Mouse (Mus musculus) limb, embryonic 13.5 days (tissue): ENCODE measurements around the gene Rnf19b. TPM values are rescaled to one million over a fixed set of nuclear protein-coding genes. Genes with fewer than 3 reads are reported as not detected.

Source experiments
- ATAC-seq: fragments of 200-750 bp; cut with Nextera tagmentation; 2 replicates; pipeline ENCODE4 v1.8.0; 2017; ENCODE audit warnings: low read depth, moderate number of reproducible peaks, moderate TSS enrichment; ENCODE audit not compliant: low FRiP score
- H3K27ac ChIP-seq: fragments of 300-500 bp; sonication (generic); 2 replicates; pipeline ENCODE4 v1.5.1; 2015; ENCODE audit warnings: inconsistent platforms, mild to moderate bottlenecking, moderate library complexity
- H3K27me3 ChIP-seq: fragments of 300-500 bp; sonication (generic); 2 replicates; pipeline ENCODE4 v1.6.1; 2015; ENCODE audit warnings: mild to moderate bottlenecking, inconsistent platforms
- H3K36me3 ChIP-seq: fragments of 300-500 bp; sonication (generic); 2 replicates; pipeline ENCODE4 v1.6.1; 2015; ENCODE audit warnings: inconsistent platforms, mild to moderate bottlenecking, moderate library complexity
- H3K4me1 ChIP-seq: fragments of 300-500 bp; sonication (generic); 2 replicates; pipeline ENCODE4 v1.6.1; 2015; ENCODE audit warnings: inconsistent platforms
- H3K4me2 ChIP-seq: fragments of 300-500 bp; sonication (generic); replicated peaks from 2 replicates; pipeline ENCODE4 v1.6.1; 2015; ENCODE audit warnings: inconsistent platforms, mild to moderate bottlenecking, moderate library complexity
- H3K4me3 ChIP-seq: fragments of 300-500 bp; sonication (generic); 2 replicates; pipeline ENCODE4 v1.5.1; 2015; ENCODE audit warnings: moderate library complexity, mild to moderate bottlenecking, inconsistent platforms
- H3K9ac ChIP-seq: fragments of 300-500 bp; sonication (generic); 2 replicates; pipeline ENCODE4 v1.6.1; 2015; ENCODE audit warnings: mild to moderate bottlenecking, inconsistent platforms
- H3K9me3 ChIP-seq: fragments of 300-500 bp; sonication (generic); 2 replicates; pipeline ENCODE4 v1.6.1; 2016; ENCODE audit warnings: inconsistent platforms
- WGBS: fragments of 180-500 bp; shearing (Covaris S2); methylation state at CpG from one replicate; pipeline ENCODE4 v1.1.7; 2015; 5-methylcytosine and 5-hydroxymethylcytosine counted together
- polyA plus RNA-seq: library from polyadenylated mRNA; unstranded; fragments of >200 nt; fragmentation: Nextera tagmentation; extraction: Ambion mirVana; gene quantifications from 2 replicates; pipeline ENCODE4 v1.2.1, GENCODE M21; 2015

Rnf19b gene
- polyA plus RNA-seq = 8.5 and 10.2 TPM in 2 replicates

DNA sequence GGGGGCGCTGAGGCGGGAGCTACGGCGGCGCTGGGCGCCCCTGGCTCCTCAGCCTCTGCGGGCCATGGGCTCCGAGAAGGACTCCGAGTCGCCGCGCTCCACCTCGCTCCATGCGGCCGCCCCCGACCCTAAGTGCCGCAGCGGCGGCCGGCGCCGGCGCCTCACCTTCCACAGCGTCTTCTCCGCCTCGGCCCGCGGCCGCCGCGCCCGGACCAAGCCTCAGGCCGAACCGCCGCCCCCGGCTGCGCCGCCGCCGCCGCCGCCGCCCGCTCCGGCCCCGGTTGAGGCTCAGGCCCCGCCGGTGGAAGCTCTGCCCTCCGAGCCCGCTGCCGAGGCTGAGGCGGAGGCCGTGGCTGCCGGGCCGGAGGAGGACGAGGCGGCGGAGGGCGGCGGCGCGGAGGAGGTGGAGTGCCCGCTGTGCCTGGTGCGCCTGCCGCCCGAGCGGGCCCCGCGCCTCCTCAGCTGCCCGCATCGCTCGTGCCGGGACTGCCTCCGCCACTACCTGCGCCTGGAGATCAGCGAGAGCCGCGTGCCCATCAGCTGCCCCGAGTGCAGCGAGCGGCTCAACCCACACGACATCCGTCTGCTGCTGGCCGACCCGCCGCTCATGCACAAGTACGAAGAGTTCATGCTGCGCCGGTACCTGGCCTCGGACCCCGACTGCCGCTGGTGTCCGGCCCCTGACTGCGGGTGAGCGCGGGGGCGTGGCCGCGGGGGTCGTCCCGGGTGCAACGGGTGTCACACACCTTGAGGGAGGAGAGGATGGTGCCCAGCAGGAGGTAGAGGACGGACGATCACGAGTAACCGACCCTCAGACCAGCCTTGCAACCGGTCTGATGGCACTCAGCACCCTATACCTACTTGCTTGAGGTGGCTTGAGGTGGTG is at the start of gene Rnf19b:
Gene Rnf19b, plus strand, starts transcription at position 65 of the 886 bp plus-strand sequence.
- no peaks in the 10 kb centered on the region for H3K27me3 ChIP-seq
- H3K4me1 ChIP-seq = peaks cover 10% of the 10 kb centered on the region
- ATAC-seq = peak; percentile 46
- H3K36me3 ChIP-seq = no peaks in the 10 kb centered on the region
- peak within 1 kb of the TSS; percentile 84 for H3K27ac ChIP-seq
- H3K9ac ChIP-seq = peak within 1 kb of the TSS; percentile 90
- H3K4me2 ChIP-seq = peak within 1 kb of the TSS; percentile 100
- under 1% methylated on average over 85 of the region's 107 CpGs for WGBS
- peak within 1 kb of the TSS; percentile 91 for H3K4me3 ChIP-seq
- no peaks in the 10 kb centered on the region for H3K9me3 ChIP-seq

DNA sequence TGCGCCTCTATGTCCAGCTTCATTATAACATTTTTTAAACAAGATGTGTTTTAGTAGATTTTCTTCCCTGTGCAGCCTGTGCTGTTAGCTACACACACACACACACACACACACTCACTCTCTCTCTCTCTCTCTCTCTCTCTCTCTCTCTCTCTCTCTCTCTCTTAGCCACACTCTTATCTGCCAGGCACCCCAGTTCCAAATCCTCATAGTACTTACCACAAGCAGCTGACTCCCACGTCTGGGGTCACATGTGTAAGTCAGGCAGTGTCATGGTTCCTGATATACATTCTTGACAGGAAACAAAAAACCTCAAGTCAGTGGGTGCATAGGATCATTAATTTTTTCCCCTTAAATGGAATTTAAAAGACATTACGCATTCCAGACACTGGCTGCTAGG is 49.4 kb upstream of the Rnf19b start:
- H3K27ac ChIP-seq = no peak overlapping the region
- no peak overlapping the region for H3K4me3 ChIP-seq
- H3K4me1 ChIP-seq = peaks cover 7% of the 10 kb centered on the region; the same call in 1 of the 2 replicates
- H3K4me2 ChIP-seq = no peak overlapping the region
- peaks cover 75% of the 10 kb centered on the region for H3K36me3 ChIP-seq
- H3K27me3 ChIP-seq = no peaks in the 10 kb centered on the region
- WGBS = 79% methylated on average over 3 of the region's 3 CpGs
- ATAC-seq = no peak
- no peaks in the 10 kb centered on the region for H3K9me3 ChIP-seq
- H3K9ac ChIP-seq = no peak overlapping the region

DNA sequence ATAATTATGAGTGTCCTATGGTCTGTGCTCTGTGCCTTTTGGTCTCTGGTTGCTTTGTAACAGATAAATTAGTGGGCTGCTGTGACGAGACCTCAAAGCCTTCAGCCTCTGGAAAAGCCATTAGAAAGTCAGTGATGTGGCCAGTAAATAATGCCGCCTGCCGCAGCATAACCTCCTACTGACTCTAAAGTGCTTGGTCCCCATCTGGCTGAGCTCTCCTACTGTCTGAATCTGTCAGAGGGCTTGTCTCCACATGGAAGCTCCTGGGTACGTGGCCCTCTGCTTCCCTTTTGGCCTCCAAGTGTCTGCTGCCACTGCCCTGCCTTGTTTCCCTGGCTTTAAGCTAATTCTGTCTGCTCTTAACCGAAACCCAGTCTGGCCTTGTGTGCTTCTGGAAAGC is 48.5 kb upstream of the Rnf19b start:
- H3K27me3 ChIP-seq = no peaks in the 10 kb centered on the region
- WGBS = 42% methylated on average over 5 of the region's 5 CpGs
- no peak overlapping the region for H3K4me3 ChIP-seq
- H3K9ac ChIP-seq = no peak overlapping the region
- no peak for ATAC-seq
- H3K9me3 ChIP-seq = no peaks in the 10 kb centered on the region
- H3K4me2 ChIP-seq = no peak overlapping the region
- H3K27ac ChIP-seq = no peak overlapping the region
- H3K4me1 ChIP-seq = peaks cover 8% of the 10 kb centered on the region; the same call in 1 of the 2 replicates
- H3K36me3 ChIP-seq = peaks cover 70% of the 10 kb centered on the region

DNA sequence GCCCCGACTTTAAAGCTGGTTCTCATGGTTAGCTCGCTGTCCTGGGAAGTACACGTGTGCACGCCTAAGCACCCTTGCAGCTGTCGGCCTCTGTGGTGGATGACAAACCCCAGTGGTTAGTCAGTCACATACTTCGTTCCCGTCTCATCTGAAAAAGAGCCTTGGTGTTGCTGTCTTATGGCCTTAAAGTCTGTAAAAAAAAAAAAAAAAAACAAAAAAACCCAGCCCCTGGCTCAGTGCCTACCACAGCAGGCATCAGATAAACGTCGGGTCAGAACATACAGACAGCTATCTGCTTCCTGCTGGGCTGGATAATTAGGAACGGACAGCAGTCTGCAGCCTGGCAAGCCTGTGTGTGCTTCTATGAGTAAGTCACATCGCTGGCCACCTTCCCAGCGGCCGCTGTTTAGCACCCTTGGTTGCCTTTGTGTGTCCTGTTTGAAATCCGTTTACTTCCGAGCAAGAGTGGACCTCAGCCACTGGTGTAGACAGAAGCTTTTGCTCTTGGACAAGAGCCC is 46.4 kb upstream of the Rnf19b start:
- H3K27ac ChIP-seq = no peak overlapping the region
- ATAC-seq = no peak
- H3K4me3 ChIP-seq = no peak overlapping the region
- 59% methylated on average over 15 of the region's 15 CpGs for WGBS
- H3K36me3 ChIP-seq = peaks cover 50% of the 10 kb centered on the region
- H3K9me3 ChIP-seq = no peaks in the 10 kb centered on the region
- H3K27me3 ChIP-seq = no peaks in the 10 kb centered on the region
- H3K4me2 ChIP-seq = no peak overlapping the region
- no peak overlapping the region for H3K9ac ChIP-seq
- H3K4me1 ChIP-seq = peaks cover 18% of the 10 kb centered on the region; the same call in 1 of the 2 replicates

DNA sequence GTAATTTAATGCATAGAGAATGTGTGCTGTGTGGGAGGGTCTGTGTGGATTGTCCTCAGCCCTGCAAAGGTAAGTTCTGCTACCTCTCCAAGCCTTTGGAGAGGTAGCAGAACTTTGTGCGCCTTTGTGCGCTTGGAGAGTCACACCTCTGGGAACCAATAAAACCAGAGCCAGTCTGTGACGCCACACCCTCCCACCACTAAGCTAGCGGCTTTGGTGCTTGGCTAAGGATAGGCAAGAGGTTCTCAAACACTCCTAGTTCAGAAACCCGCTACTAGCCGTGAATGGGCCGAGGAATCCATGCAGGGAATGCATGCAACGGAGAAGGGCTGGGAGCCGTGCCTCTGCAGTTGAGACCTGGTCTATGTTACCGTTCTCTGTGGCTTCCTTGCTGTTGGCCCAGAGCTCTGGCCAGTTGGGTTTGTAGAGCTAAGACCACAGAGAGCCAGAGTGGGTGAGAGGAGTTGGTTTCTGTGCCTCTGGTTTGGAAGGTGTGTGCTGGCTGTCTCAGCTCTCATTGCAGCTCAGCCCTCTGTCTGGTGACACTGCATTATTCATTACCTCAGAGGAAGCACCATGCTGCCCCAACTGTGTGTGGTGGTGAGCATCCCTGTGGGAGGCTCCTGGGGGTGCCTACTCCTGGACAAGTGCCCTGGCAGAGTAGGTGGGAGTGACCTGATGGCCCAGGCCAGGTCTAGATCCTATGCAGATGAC is 44.8 kb upstream of the Rnf19b start:
- Histone ChIP-seq H3K4me1 (peaks cover 18% of the 10 kb centered on the region; the same call in 1 of the 2 replicates), H3K27me3 (no peaks in the 10 kb centered on the region), H3K36me3 (peaks cover 34% of the 10 kb centered on the region), H3K27ac (no peak overlapping the region), H3K4me2 (0 out of 2 replicates have a peak overlapping the region, but pooled peaks have one; percentile 0), H3K9me3 (no peaks in the 10 kb centered on the region), H3K9ac (no peak overlapping the region), H3K4me3 (no peak overlapping the region)
- no peak for ATAC-seq
- WGBS = 41% methylated on average over 10 of the region's 10 CpGs

DNA sequence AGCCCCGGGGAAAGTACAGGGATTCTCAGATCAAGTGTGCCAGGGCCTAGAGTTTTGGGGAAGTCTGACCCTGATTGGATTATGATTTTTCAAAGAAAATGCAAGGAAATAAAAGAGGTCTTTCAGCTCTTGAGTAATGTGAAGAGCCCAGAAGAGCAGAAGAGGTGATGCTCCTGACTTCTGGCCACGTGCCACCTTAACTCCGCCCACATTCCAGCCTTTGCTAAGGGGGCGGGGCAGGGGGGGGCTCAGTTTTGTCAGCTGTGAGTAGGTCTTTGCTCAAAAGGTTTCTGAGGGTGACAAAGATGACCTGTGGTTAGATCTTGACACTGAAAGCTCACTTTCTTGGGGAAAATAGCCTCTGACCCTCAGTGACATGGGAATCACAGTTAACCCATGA is 41.7 kb upstream of the Rnf19b start:
- Histone ChIP-seq H3K9ac (no peak overlapping the region), H3K27me3 (no peaks in the 10 kb centered on the region), H3K4me2 (no peak overlapping the region), H3K9me3 (no peaks in the 10 kb centered on the region), H3K27ac (no peak overlapping the region), H3K4me3 (no peak overlapping the region), H3K36me3 (peaks cover 5% of the 10 kb centered on the region; the same call in 1 of the 2 replicates), H3K4me1 (peaks cover 23% of the 10 kb centered on the region)
- ATAC-seq = no peak
- WGBS = 37% methylated on average over 4 of the region's 4 CpGs

DNA sequence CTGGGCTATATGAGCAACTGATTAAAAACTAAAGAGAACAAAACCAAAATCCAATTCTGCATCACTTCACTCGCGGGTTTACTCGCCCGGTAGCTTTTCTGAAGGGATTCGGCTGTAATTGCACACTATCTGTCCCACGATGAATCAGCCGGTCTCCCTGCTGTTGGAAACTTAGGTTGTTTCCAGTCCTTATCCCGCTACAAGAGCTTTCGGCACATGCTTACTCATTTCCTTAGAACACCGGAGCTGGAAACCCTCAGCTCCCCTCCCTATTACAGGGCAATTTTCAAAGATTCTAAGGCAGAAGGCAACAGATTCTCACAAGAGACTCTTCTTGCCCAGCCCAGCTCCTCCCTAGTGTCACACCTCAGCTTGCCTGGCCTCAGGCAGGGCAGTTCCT is 40.9 kb upstream of the Rnf19b start:
- peaks cover 23% of the 10 kb centered on the region for H3K4me1 ChIP-seq
- H3K36me3 ChIP-seq = no peaks in the 10 kb centered on the region
- no peak for ATAC-seq
- no peak overlapping the region for H3K27ac ChIP-seq
- no peak overlapping the region for H3K4me3 ChIP-seq
- H3K9me3 ChIP-seq = no peaks in the 10 kb centered on the region
- WGBS = 87% methylated on average over 10 of the region's 10 CpGs
- H3K9ac ChIP-seq = no peak overlapping the region
- H3K4me2 ChIP-seq = no peak overlapping the region
- H3K27me3 ChIP-seq = no peaks in the 10 kb centered on the region

DNA sequence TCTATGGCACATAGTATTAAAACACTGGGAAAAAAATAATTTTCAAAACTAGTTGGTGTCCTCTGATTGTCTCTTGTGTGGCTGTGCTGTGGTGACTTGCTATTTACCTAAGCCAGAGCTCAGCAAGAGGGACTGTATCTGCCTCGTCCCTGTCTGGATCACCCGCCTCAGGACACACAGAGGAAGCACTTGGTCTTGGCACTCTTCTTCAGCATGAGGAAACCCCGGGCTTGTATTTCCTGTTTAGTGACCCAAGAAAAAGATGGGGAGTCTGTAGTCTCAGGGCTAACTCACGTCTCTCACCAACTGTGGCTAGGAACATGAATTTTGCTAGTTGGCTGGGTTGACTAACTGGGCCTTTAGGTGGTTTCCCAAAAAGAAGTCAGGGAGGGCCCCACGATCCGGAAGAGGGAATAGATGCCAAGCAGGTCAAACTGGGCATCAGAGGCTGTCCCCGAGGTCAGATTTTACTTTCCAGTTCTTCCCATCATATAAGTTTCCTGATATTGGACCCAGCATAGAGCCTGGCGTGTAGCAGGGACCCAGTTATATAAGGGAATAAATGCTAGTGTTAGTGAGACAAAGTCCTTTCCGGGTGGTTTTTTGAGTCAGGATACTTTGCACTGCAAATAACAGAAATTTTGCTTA is 39.2 kb upstream of the Rnf19b start:
- Histone ChIP-seq H3K4me2 (no peak overlapping the region), H3K27me3 (no peaks in the 10 kb centered on the region), H3K9me3 (no peaks in the 10 kb centered on the region), H3K36me3 (no peaks in the 10 kb centered on the region), H3K4me1 (peaks cover 16% of the 10 kb centered on the region), H3K4me3 (no peak overlapping the region), H3K9ac (no peak overlapping the region), H3K27ac (no peak overlapping the region)
- 88% methylated on average over 9 of the region's 9 CpGs for WGBS
- no peak for ATAC-seq

DNA sequence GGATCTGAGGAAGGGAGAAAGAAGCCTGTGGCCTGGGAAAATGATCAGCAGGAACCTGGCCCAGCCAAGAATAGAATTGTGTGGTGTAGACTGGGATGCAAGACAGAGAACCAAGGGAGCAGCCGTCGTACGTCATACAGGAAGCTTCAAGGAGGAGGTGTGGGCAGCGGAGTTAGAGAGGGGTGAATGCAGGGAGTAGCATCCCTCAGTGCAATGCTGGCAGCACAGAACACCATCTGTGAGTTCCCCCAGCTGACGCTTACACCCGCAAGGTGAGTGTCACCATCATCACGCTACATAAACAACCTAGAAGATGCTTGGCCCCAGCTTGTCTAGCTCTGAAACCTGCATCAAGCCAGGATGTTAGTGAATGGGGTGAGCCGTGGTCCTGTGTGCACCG is 38.3 kb upstream of the Rnf19b start:
- Histone ChIP-seq H3K9me3 (no peaks in the 10 kb centered on the region), H3K27ac (no peak overlapping the region), H3K36me3 (no peaks in the 10 kb centered on the region), H3K4me2 (no peak overlapping the region), H3K4me3 (no peak overlapping the region), H3K4me1 (peaks cover 16% of the 10 kb centered on the region), H3K27me3 (no peaks in the 10 kb centered on the region), H3K9ac (no peak overlapping the region)
- 88% methylated on average over 9 of the region's 9 CpGs for WGBS
- ATAC-seq = no peak

DNA sequence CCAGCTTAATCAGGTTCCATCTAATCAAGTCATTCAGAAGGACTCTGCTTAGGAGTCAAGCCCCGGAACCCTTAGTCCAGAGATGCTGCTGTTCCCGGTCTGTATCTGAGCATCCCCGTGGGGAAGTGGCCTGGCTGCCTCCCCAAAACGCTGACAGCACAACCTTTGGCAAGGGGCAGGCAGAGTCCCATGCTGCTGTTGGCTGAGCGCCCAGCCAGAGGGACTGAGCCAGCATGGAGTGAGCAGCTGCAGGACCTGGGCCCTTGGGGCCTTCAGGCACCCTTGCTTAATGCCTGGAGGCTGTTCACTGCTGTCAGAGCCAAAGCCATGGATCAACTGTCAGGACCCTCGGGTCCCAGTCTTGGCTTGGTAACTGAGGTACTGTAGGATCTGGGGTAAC is 37.6 kb upstream of the Rnf19b start:
- no peak overlapping the region for H3K27ac ChIP-seq
- H3K27me3 ChIP-seq = no peaks in the 10 kb centered on the region
- no peaks in the 10 kb centered on the region for H3K9me3 ChIP-seq
- no peaks in the 10 kb centered on the region for H3K36me3 ChIP-seq
- no peak for ATAC-seq
- WGBS = 65% methylated on average over 6 of the region's 6 CpGs
- peaks cover 16% of the 10 kb centered on the region for H3K4me1 ChIP-seq
- no peak overlapping the region for H3K4me3 ChIP-seq
- H3K4me2 ChIP-seq = no peak overlapping the region
- no peak overlapping the region for H3K9ac ChIP-seq

DNA sequence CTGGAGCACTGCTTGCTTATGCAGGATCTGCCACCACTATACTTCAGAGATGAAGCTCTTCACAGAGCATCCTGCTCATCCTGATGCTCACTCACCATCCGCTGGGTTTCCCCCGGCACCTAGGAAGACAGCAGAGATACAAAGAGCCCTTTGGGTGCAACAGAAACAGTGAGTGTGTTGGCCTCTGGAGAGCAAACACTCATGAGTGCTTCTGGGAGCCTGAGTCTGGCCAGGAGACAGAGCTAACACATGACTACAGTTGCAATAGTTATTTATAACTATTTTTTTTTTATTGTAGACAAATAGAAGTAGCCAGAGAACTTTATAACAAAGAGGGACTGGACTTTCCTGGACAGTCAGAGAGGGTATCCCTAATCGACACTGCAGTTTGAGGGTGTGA is 36.6 kb upstream of the Rnf19b start:
- ATAC-seq = no peak
- 89% methylated on average over 3 of the region's 3 CpGs for WGBS

DNA sequence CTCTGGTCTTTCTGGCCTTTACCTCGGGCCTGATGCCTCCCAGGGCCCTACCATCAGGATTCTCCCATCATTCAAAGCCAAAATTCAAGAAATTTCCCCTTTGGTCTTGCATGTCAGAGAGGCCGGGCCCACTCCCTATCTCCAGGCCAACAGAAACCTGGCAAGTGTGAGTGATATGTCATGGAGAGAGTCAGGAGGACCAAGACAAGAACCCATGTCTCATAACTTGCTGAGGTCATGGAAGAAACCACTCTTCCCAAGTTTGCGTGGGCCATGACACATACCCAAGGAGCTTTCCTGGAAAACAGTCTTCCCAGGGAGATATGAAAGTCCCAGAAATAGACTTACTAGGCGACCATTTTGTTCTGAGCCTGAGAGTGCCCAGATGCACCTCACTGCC is 36.2 kb upstream of the Rnf19b start:
- Histone ChIP-seq H3K27ac (no peak overlapping the region), H3K4me2 (no peak overlapping the region), H3K36me3 (no peaks in the 10 kb centered on the region), H3K4me3 (no peak overlapping the region), H3K4me1 (peaks cover 6% of the 10 kb centered on the region; the same call in 1 of the 2 replicates), H3K9me3 (no peaks in the 10 kb centered on the region), H3K9ac (no peak overlapping the region), H3K27me3 (no peaks in the 10 kb centered on the region)
- ATAC-seq = no peak
- 74% methylated on average over 4 of the region's 4 CpGs for WGBS

More for the DNA sequence above, 36.6 kb upstream of the Rnf19b start:
- Histone ChIP-seq H3K4me2 (no peak overlapping the region), H3K9me3 (no peaks in the 10 kb centered on the region), H3K9ac (no peak overlapping the region), H3K4me1 (peaks cover 8% of the 10 kb centered on the region; the same call in 1 of the 2 replicates), H3K27me3 (no peaks in the 10 kb centered on the region), H3K4me3 (no peak overlapping the region), H3K27ac (no peak overlapping the region), H3K36me3 (no peaks in the 10 kb centered on the region)
